Mouse (Mus musculus) heart, embryonic 16.5 days (tissue): ENCODE measurements around the gene Xpc. TPM values are rescaled to one million over a fixed set of nuclear protein-coding genes. Genes with fewer than 3 reads are reported as not detected.
A peak's percentile ranks its signal among the peaks of the same experiment; 100 is the strongest.

Experiments used
- ATAC-seq: fragments of 200-750 bp; cut with Nextera tagmentation; replicated peaks from 2 replicates; pipeline ENCODE4 v1.8.0; 2017; ENCODE audit warnings: moderate number of reproducible peaks; ENCODE audit not compliant: insufficient read depth, low FRiP score; ENCODE audit errors: extremely low read depth
- H3K27ac ChIP-seq: fragments of 300-500 bp; sonication (generic); 2 replicates; pipeline ENCODE4 v1.5.1; 2014; ENCODE audit warnings: mild to moderate bottlenecking, low read length, control low read depth, moderate library complexity
- H3K27me3 ChIP-seq: fragments of 300-500 bp; sonication (generic); 2 replicates; pipeline ENCODE4 v1.6.1; 2014; ENCODE audit warnings: low read length, mixed read lengths; ENCODE audit not compliant: control insufficient read depth, insufficient read depth
- H3K36me3 ChIP-seq: fragments of 300-500 bp; sonication (generic); 2 replicates; pipeline ENCODE4 v1.6.1; 2014; ENCODE audit not compliant: control insufficient read depth, insufficient read depth
- H3K4me1 ChIP-seq: fragments of 300-500 bp; sonication (generic); 2 replicates; pipeline ENCODE4 v1.6.1; 2014; ENCODE audit warnings: low read length, mixed read lengths; ENCODE audit not compliant: control insufficient read depth, insufficient read depth
- H3K4me2 ChIP-seq: fragments of 300-500 bp; sonication (generic); 2 replicates; pipeline ENCODE4 v1.6.1; 2014; ENCODE audit warnings: low read depth, mild to moderate bottlenecking, control low read depth, low read length
- H3K4me3 ChIP-seq: fragments of 300-500 bp; sonication (generic); 2 replicates; pipeline ENCODE4 v1.5.1; 2014; ENCODE audit warnings: mild to moderate bottlenecking, control low read depth, low read length
- H3K9ac ChIP-seq: fragments of 300-500 bp; sonication (generic); 2 replicates; pipeline ENCODE4 v1.6.1; 2014; ENCODE audit warnings: low read length, control low read depth
- H3K9me3 ChIP-seq: fragments of 300-500 bp; sonication (generic); replicated peaks from 2 replicates; pipeline ENCODE4 v1.6.1; 2016; ENCODE audit warnings: low read length; ENCODE audit not compliant: control insufficient read depth
- WGBS: fragments of 180-500 bp; shearing (Covaris S2); extraction: QIAGEN DNeasy Blood & Tissue Kit; methylation state at CpG from one replicate; pipeline ENCODE4 v1.1.7; 2014; 5-methylcytosine and 5-hydroxymethylcytosine counted together
- polyA plus RNA-seq: library from polyadenylated mRNA; unstranded; fragments of >200 nt; fragmentation: Nextera tagmentation; extraction: Ambion mirVana; gene quantifications from 2 replicates; pipeline ENCODE4 v1.2.1, GENCODE M21; 2015

The Xpc gene
- polyA plus RNA-seq, result 11.9 and 13.7 TPM in 2 replicates

DNA sequence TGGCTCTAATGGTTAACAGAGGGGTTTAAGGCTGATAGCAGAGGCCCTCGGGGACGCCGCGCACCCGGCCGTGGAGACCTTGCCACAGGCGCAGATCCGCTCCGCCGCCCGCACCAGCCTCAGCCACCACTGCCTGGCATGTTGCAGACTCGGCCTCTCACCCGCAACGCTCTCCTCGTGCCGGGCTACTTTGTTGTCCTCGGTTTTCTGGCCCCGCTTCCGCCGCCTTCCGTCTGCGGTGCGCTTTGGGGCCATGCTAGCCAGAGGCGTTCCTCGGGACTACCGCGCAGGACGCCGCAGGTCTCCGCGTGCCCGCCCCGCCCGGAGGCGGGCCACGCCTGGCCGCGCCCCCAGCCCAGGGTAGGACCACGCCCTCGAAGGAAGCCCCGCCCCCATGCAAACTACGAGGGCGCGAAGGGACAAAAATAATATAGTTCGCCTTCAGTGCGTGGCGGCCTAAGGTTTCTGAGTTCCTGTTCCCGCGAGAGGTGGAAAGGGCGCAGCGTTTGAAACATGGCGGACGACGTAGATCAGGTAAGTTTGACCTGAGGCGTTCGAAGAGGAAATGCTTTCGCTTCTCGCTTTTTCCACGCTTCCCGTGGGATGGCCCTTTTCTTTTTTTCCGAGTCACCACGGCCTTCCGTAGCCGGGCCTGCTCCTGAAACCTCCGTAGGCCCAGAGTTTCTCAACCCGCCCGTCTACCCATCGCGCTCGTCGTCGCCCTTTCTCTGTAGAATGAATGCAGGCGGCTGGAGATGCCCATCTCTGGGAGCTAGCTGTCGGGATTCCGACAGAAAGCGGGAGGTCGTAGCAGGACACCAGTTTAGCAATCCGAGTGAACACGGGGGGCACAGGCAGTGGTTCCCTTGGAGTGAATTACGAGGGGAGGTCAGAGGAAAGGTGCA is at the start of gene Xpc, which contains the start of gene Lsm3:
TSS of gene Xpc (minus strand) at position 344 of the 905 bp plus-strand sequence.
TSS of gene Lsm3 (plus strand) at position 384 of the 905 bp plus-strand sequence.
- peak within 1 kb of the TSS; percentile 98 for H3K4me3 ChIP-seq
- peaks cover 25% of the 10 kb centered on the region for H3K36me3 ChIP-seq
- peak within 1 kb of the TSS; percentile 89 for H3K4me2 ChIP-seq
- H3K4me1 ChIP-seq, result peaks cover 29% of the 10 kb centered on the region
- under 1% methylated on average over 80 of the region's 80 CpGs for WGBS
- no peaks in the 10 kb centered on the region for H3K27me3 ChIP-seq
- no peaks in the 10 kb centered on the region for H3K9me3 ChIP-seq
- peak; percentile 96 for ATAC-seq
- H3K9ac ChIP-seq, result peak within 1 kb of the TSS; percentile 94
- H3K27ac ChIP-seq, result peak within 1 kb of the TSS; percentile 79

DNA sequence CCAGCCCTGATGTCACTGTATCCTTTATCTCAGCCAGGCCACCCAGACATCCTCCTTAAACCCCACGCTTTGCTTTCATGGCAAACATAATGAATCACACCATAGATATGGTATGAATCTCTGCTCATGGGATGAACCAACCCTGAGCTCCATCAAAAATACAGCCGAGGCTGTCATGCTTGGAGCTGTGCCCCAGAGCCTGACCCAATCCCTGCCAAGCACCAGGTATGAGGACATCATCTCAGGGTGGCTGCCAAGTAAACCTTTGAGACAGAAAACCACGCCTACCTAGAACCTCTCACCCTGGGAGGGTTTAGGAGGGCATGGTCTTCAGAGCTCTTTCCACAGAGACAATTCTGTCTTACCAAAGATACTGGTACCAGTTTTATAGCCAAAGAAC is 47.3 kb upstream of the Xpc start:
- 58% methylated on average over 3 of the region's 3 CpGs for WGBS
- no peak overlapping the region for H3K27ac ChIP-seq
- H3K4me3 ChIP-seq, result no peak overlapping the region
- no peaks in the 10 kb centered on the region for H3K4me1 ChIP-seq
- H3K9me3 ChIP-seq, result no peaks in the 10 kb centered on the region
- no peak overlapping the region for H3K9ac ChIP-seq
- no peak overlapping the region for H3K4me2 ChIP-seq
- H3K27me3 ChIP-seq, result peaks cover 41% of the 10 kb centered on the region
- ATAC-seq, result no peak
- no peaks in the 10 kb centered on the region for H3K36me3 ChIP-seq

DNA sequence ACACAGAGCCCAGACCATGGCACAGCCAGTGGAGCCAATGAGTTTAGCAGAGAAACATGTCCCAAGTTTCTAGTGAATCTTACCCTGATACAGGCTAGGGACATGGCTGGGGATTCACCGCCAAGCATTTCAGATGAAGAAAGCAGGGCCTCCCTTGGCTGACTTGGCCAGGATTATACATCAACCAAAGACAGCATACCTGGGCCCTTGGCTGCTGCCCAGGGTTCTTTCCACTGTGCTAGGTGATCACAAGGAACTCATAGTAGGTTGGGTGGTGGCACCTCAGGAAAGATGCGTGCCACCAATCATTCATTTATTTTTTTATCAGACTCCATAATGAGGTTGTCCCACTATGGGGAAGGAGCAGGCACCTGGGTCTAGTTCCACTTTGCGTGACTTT is 44.5 kb upstream of the Xpc start:
- H3K4me2 ChIP-seq, result no peak overlapping the region
- peaks cover 56% of the 10 kb centered on the region for H3K27me3 ChIP-seq
- H3K9me3 ChIP-seq, result peaks cover 3% of the 10 kb centered on the region
- no peak overlapping the region for H3K9ac ChIP-seq
- no peak overlapping the region for H3K4me3 ChIP-seq
- no peaks in the 10 kb centered on the region for H3K4me1 ChIP-seq
- WGBS, result 91% methylated on average over 3 of the region's 3 CpGs
- H3K36me3 ChIP-seq, result no peaks in the 10 kb centered on the region
- no peak for ATAC-seq
- no peak overlapping the region for H3K27ac ChIP-seq

DNA sequence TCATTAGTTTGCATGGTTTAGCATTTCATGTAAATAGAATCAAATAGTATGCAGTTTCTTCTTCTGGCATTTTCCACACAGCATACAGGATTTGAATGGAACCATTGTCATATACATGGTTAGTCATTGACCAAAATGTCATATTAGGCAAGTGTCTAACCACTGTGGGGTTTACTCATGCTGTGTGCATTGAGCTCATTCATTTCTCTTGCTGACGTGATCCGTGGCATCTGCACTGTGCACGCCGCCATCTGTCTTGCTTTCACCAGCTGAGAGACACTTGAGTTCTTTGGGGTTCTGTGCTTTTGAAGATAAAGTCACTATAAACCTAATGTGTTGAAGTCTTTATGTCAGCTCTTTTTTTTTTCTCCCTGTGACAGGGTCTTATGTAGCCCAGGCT is 43.7 kb upstream of the Xpc start:
- no peak for ATAC-seq
- peaks cover 3% of the 10 kb centered on the region for H3K9me3 ChIP-seq
- no peak overlapping the region for H3K9ac ChIP-seq
- H3K36me3 ChIP-seq, result no peaks in the 10 kb centered on the region
- peaks cover 60% of the 10 kb centered on the region for H3K27me3 ChIP-seq
- H3K4me3 ChIP-seq, result no peak overlapping the region
- no peak overlapping the region for H3K27ac ChIP-seq
- no peaks in the 10 kb centered on the region for H3K4me1 ChIP-seq
- H3K4me2 ChIP-seq, result no peak overlapping the region
- 68% methylated on average over 4 of the region's 4 CpGs for WGBS

DNA sequence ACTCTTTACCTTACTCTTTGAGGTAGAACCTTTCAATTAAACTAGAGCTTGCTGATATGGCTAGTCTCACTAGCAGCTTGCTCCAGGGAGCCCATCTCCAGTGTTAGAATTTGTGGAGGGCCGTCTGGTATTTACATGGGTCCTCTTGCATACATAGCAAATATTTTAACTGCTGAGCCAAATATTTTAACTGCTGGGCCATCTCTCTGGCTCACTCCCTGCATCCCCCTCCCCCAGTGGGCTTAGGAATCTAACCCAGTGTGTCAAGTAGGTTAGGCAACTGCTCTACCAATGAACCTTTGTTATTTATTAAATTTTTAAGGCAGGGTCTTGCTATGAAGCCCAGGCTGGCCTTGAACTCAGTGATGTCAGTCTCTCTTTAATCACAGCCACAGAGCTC is 42.9 kb upstream of the Xpc start:
- H3K27ac ChIP-seq, result no peak overlapping the region
- peaks cover 3% of the 10 kb centered on the region for H3K9me3 ChIP-seq
- 54% methylated on average over 1 of the region's 1 CpGs for WGBS
- no peak overlapping the region for H3K9ac ChIP-seq
- peaks cover 65% of the 10 kb centered on the region for H3K27me3 ChIP-seq
- ATAC-seq, result no peak
- H3K4me3 ChIP-seq, result no peak overlapping the region
- no peaks in the 10 kb centered on the region for H3K36me3 ChIP-seq
- no peak overlapping the region for H3K4me2 ChIP-seq
- H3K4me1 ChIP-seq, result no peaks in the 10 kb centered on the region

DNA sequence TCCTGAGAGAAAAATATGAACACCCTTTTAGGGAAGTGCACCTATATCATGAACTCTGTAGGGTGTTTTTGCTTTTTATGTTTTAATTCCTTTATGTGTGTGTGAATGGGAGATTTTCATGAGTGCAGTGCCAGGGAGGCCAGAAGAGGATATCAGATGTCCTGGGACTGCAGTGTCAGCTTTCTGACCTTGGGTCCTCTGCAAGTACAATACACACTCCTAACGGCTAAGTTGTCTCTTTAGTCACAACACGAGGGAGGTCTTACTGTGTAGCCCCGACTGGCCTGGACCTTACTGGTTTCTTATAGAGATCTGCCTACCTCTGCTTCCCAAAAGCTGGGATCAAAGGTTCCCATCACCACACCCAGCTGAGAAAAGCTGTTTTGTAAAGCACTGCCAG is 37.0 kb upstream of the Xpc start:
- no peaks in the 10 kb centered on the region for H3K36me3 ChIP-seq
- H3K9ac ChIP-seq, result no peak overlapping the region
- WGBS, result 39% methylated on average over 3 of the region's 3 CpGs
- H3K4me2 ChIP-seq, result no peak overlapping the region
- no peak for ATAC-seq
- H3K27ac ChIP-seq, result no peak overlapping the region
- peaks cover 6% of the 10 kb centered on the region for H3K9me3 ChIP-seq
- no peak overlapping the region for H3K4me3 ChIP-seq
- H3K27me3 ChIP-seq, result peaks cover 64% of the 10 kb centered on the region
- peaks cover 6% of the 10 kb centered on the region; the same call in 1 of the 2 replicates for H3K4me1 ChIP-seq

DNA sequence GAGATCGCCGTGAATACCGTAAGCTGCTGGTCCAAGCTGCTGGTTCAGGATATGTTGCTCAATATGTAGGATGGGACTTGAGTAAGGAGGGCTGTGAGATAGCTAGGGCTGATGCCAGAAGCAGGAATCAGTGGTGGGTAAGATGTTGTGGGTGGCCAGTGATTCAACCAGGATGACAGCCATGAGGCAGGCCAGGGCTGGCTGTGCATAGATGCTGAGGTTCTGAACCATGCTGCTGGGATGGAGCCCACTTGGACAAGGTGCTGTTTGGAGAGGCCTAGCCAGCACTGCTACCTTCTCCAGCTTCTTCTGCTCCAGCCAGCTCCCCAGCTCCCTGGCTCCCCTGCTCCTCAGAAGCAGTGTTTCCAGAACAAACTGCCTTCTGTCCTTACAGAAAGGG is 36.0 kb upstream of the Xpc start:
- Histone ChIP-seq H3K9ac (no peak overlapping the region), H3K36me3 (no peaks in the 10 kb centered on the region), H3K4me1 (peaks cover 7% of the 10 kb centered on the region), H3K9me3 (peaks cover 6% of the 10 kb centered on the region), H3K27ac (no peak overlapping the region), H3K27me3 (peaks cover 57% of the 10 kb centered on the region), H3K4me2 (no peak overlapping the region), H3K4me3 (no peak overlapping the region)
- WGBS, result 97% methylated on average over 3 of the region's 3 CpGs
- ATAC-seq, result no peak

DNA sequence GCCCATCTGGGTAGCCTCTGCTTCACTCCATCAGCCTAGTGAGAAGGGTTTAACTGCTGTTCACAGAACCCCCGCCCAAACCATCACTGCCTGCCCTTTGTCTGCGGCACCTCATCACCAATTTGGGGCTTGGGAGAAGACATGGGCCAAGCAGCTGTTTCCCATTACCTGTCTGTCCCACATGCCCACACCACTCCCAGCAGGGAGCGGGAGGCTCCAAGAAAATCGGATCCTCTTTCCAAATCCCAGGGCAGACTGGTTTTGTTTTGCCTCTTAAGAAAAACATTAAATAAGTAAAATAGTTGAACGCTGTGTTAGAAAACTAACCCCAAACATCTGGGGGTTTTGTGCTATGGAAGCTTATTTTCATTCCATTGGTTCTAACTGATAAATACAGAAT is 33.9 kb upstream of the Xpc start:
- H3K27me3 ChIP-seq, result peaks cover 49% of the 10 kb centered on the region
- no peak for ATAC-seq
- peaks cover 2% of the 10 kb centered on the region; the same call in 1 of the 2 replicates for H3K9me3 ChIP-seq
- peaks cover 17% of the 10 kb centered on the region for H3K4me1 ChIP-seq
- no peak overlapping the region for H3K4me3 ChIP-seq
- no peak overlapping the region for H3K9ac ChIP-seq
- H3K4me2 ChIP-seq, result no peak overlapping the region
- no peak overlapping the region for H3K27ac ChIP-seq
- WGBS, result 63% methylated on average over 5 of the region's 5 CpGs
- no peaks in the 10 kb centered on the region for H3K36me3 ChIP-seq

DNA sequence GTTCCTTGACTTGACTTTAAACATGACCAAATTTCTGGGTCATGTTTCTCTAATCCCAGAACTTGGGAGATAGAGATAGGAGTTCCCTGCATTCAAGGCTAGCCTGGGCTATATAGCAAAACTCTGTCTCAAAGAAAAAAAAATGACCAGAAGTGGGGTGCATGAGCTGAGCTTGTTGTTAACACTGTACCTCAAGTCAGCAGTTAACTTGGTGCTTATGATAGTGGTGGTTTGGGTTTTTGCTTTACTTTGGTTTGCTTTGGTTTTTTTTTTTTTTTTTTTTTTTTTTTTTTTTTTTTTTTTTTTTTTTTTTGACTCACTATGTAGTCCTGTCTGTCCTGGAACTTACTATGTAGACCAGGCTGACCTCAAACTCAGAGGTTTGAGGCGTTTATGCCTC is 31.6 kb upstream of the Xpc start:
- Histone ChIP-seq H3K27me3 (peaks cover 56% of the 10 kb centered on the region), H3K9me3 (peaks cover 2% of the 10 kb centered on the region; the same call in 1 of the 2 replicates), H3K27ac (no peak overlapping the region), H3K4me1 (peaks cover 26% of the 10 kb centered on the region), H3K4me2 (no peak overlapping the region), H3K9ac (no peak overlapping the region), H3K36me3 (no peaks in the 10 kb centered on the region), H3K4me3 (no peak overlapping the region)
- WGBS, result 73% methylated on average over 1 of the region's 1 CpGs
- no peak for ATAC-seq
